Mouse (Mus musculus): ENCODE data around the gene Gabrb2. TPM values are rescaled to one million over a fixed set of nuclear protein-coding genes. Genes with fewer than 3 reads are reported as not detected.

Gabrb2 gene
- polyA plus RNA-seq, 1 experiment: not detected

- TF ChIP-seq TAL1 (IDR thresholded peaks at IDR 0.05; ENCODE audit: low read length) (no peak), GATA1 (IDR thresholded peaks at IDR 0.05; ENCODE audit: low read length) (no peak)
- H3K4me1 ChIP-seq (ENCODE audit: control insufficient read depth): no peaks in the 10 kb centered on the region
- no peaks in the 10 kb centered on the region for H3K36me3 ChIP-seq (ENCODE audit: control insufficient read depth)
- peaks cover 3% of the 10 kb centered on the region; the same call in 1 of the 2 replicates for H3K9me3 ChIP-seq (ENCODE audit: control insufficient read depth, low read length)
- H3K27me3 ChIP-seq (ENCODE audit: control insufficient read depth): no peaks in the 10 kb centered on the region
- H3K4me3 ChIP-seq (replicated peaks): no peak overlapping the region
These were observed 230.6 kb downstream of the Gabrb2 start for GRCm38 (mm10) chr11:42650111-42650510.

GRCm38 (mm10) chr11:42651572-42651971 lies 232.0 kb downstream of the Gabrb2 start:
- Histone ChIP-seq H3K9me3 (ENCODE audit: control insufficient read depth, low read length) (peaks cover 3% of the 10 kb centered on the region; the same call in 1 of the 2 replicates), H3K36me3 (ENCODE audit: control insufficient read depth) (no peaks in the 10 kb centered on the region), H3K27me3 (ENCODE audit: control insufficient read depth) (no peaks in the 10 kb centered on the region), H3K4me3 (replicated peaks) (no peak overlapping the region), H3K4me1 (ENCODE audit: control insufficient read depth) (no peaks in the 10 kb centered on the region)
- TF ChIP-seq GATA1 (IDR thresholded peaks at IDR 0.05; ENCODE audit: low read length): no peak
- no peak for TF ChIP-seq TAL1 (IDR thresholded peaks at IDR 0.05; ENCODE audit: low read length)

- TF ChIP-seq GATA1 (IDR thresholded peaks at IDR 0.05; ENCODE audit: low read length): no peak
- no peak for TF ChIP-seq TAL1 (IDR thresholded peaks at IDR 0.05; ENCODE audit: low read length)
- H3K4me3 ChIP-seq (replicated peaks): no peak overlapping the region
- H3K27me3 ChIP-seq (ENCODE audit: control insufficient read depth): no peaks in the 10 kb centered on the region
- peaks cover 3% of the 10 kb centered on the region; the same call in 1 of the 2 replicates for H3K9me3 ChIP-seq (ENCODE audit: control insufficient read depth, low read length)
- no peaks in the 10 kb centered on the region for H3K4me1 ChIP-seq (ENCODE audit: control insufficient read depth)
- no peaks in the 10 kb centered on the region for H3K36me3 ChIP-seq (ENCODE audit: control insufficient read depth)
These were observed 234.6 kb downstream of the Gabrb2 start for GRCm38 (mm10) chr11:42654189-42654588.

- Histone ChIP-seq H3K27me3 (ENCODE audit: control insufficient read depth) (no peaks in the 10 kb centered on the region), H3K36me3 (ENCODE audit: control insufficient read depth) (no peaks in the 10 kb centered on the region), H3K4me1 (ENCODE audit: control insufficient read depth) (no peaks in the 10 kb centered on the region), H3K9me3 (ENCODE audit: control insufficient read depth, low read length) (no peaks in the 10 kb centered on the region; the same call in 1 of the 2 replicates), H3K4me3 (replicated peaks) (no peak overlapping the region)
- TF ChIP-seq TAL1 (IDR thresholded peaks at IDR 0.05; ENCODE audit: low read length): no peak
- TF ChIP-seq GATA1 (IDR thresholded peaks at IDR 0.05; ENCODE audit: low read length): no peak
These were observed 249.1 kb downstream of the Gabrb2 start for GRCm38 (mm10) chr11:42668657-42669056.

Other genes starting within 250 kb of the Gabrb2 start
- gene Gabra1, start 236.8 kb upstream of the Gabrb2 start, polyA plus RNA-seq (2012): not detected in 2 replicates
- not detected in 2 replicates for gene Gabra6, start 98.7 kb upstream of the Gabrb2 start, polyA plus RNA-seq (2012)